Mouse (Mus musculus): Measurements from ENCODE around the gene Stap2. TPM values are rescaled to one million over a fixed set of nuclear protein-coding genes. Genes with fewer than 3 reads are reported as not detected.

Gene Stap2
- polyA plus RNA-seq, 1 experiment = 16.7 TPM

DNA sequence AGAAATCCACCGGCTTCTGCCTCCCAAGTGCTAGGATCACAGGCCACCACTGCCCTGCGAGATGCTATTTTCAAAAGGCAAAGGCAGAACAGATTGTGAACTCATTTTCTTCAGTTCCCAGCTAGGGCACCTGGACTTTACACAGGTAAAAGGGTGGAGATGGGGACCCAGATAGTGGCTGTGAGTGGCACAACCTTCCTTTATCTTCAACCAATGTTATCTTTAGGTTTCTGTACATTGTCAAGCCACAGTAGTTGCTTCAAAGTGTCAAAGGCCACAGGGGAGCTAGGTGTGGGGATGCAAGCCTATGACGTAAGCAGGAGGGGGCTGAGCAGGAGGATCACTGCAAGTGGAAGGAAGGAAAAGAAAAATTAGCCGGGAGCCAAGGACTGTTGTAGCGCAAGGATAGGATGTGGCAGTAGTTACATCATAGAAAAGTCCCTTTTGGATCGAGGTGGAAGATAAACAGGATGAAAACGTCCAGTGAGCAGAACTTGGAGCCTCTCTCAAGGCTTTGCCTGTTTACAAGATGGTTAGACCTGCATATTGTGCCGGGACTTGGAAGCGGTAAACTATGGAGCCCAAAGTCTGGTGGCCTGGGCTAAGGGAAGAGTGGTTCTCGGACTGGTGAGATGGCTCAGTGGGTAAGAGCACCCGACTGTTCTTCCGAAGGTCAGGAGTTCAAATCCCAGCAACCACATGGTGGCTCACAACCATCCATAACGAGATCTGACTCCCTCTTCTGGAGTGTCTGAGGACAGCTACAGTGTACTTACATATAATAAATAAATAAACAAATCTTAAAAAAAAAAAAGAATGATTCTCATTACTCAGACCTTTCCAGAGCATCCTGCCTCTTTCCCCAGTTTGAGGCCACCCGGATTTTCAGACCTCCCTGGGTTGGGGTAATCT, 2.3 kb upstream of the Stap2 start:
- no peaks in the 10 kb centered on the region for H3K27me3 ChIP-seq (ENCODE audit: control insufficient read depth, insufficient read depth, low read length, poor library complexity, severe bottlenecking)
- peak overlapping the region; percentile 58 for H3K4me3 ChIP-seq (ENCODE audit: low read depth, low read length)
- peak overlapping the region; percentile 26; the same call in 1 of the 2 replicates for H3K9ac ChIP-seq (ENCODE audit: low read depth, poor library complexity, severe bottlenecking)
- H3K4me1 ChIP-seq (ENCODE audit: control insufficient read depth, insufficient read depth, low read length) = peaks cover 8% of the 10 kb centered on the region
- peaks cover 14% of the 10 kb centered on the region for H3K36me3 ChIP-seq (ENCODE audit: control insufficient read depth, insufficient read depth, low read length, poor library complexity, severe bottlenecking)
- H3K27ac ChIP-seq (ENCODE audit: insufficient read depth, low read length) = peak overlapping the region; percentile 94
- no peaks in the 10 kb centered on the region for H3K9me3 ChIP-seq (replicated peaks; ENCODE audit: control insufficient read depth, insufficient read depth, low read length, poor library complexity, severe bottlenecking)
- TF ChIP-seq EP300 (IDR thresholded peaks at IDR 0.05; ENCODE audit: insufficient read depth, low read depth, low read length) = no peak

DNA sequence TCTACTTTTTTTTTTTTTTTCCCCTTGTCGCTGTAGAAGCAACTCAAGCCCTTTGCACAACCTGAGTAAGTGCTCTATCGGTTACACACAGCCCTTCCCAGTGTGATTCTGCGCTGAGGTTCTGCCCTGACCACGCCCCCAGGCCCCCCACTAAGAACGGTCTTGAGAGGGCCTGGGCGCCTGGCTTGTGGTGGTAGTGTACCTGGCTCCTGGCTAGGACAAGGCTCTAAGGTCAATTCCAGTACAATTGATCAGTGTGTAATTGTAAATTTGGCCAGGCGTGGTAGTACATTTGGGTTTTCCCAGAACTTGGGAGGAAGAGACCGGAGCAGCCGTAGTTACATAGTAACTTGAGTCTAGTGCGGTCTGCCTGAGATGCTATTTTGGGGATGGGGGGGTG, 1.6 kb upstream of the Stap2 start:
- H3K4me3 ChIP-seq (ENCODE audit: low read depth, low read length) = no peak overlapping the region
- H3K4me1 ChIP-seq (ENCODE audit: control insufficient read depth, insufficient read depth, low read length) = peaks cover 8% of the 10 kb centered on the region
- TF ChIP-seq CTCF (IDR thresholded peaks at IDR 0.05; ENCODE audit: low read depth, low read length) (no peak), POLR2A (IDR thresholded peaks at IDR 0.05; ENCODE audit: insufficient read depth, low read length) (no peak), EP300 (IDR thresholded peaks at IDR 0.05; ENCODE audit: insufficient read depth, low read depth, low read length) (no peak)
- H3K9me3 ChIP-seq (replicated peaks; ENCODE audit: control insufficient read depth, insufficient read depth, low read length, poor library complexity, severe bottlenecking) = no peaks in the 10 kb centered on the region
- 0 out of 2 replicates have a peak overlapping the region, but pooled peaks have one; percentile 26 for H3K9ac ChIP-seq (ENCODE audit: low read depth, poor library complexity, severe bottlenecking)
- peak overlapping the region; percentile 94 for H3K27ac ChIP-seq (ENCODE audit: insufficient read depth, low read length)
- no peaks in the 10 kb centered on the region for H3K27me3 ChIP-seq (ENCODE audit: control insufficient read depth, insufficient read depth, low read length, poor library complexity, severe bottlenecking)
- H3K36me3 ChIP-seq (ENCODE audit: control insufficient read depth, insufficient read depth, low read length, poor library complexity, severe bottlenecking) = peaks cover 7% of the 10 kb centered on the region

DNA sequence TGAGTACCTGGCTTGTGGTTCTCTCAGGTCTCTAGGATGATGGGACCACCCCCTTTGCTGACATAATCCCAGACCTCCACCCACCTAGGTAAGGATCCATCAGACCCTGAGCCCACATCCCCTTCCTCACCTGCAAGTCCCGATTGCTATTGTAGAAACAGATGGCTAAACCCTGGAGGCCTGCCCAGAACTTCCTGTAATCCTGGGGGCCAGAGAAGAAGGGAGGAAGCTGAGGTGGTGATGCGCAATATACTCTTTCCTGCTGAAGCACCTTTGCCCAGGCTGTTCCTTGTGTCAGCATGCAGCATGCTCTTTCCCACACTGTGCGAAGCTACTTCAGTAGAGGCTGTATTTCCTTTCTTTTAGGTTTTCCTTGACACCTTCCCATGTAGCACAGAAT, 2.4 kb downstream of the Stap2 start:
- Histone ChIP-seq H3K4me1 (ENCODE audit: control insufficient read depth, insufficient read depth, low read length) (peaks cover 2% of the 10 kb centered on the region), H3K27me3 (ENCODE audit: control insufficient read depth, insufficient read depth, low read length, poor library complexity, severe bottlenecking) (no peaks in the 10 kb centered on the region), H3K27ac (ENCODE audit: insufficient read depth, low read length) (no peak overlapping the region), H3K4me3 (ENCODE audit: low read depth, low read length) (no peak overlapping the region), H3K36me3 (ENCODE audit: control insufficient read depth, insufficient read depth, low read length, poor library complexity, severe bottlenecking) (no peaks in the 10 kb centered on the region), H3K9me3 (replicated peaks; ENCODE audit: control insufficient read depth, insufficient read depth, low read length, poor library complexity, severe bottlenecking) (no peaks in the 10 kb centered on the region), H3K9ac (ENCODE audit: low read depth, poor library complexity, severe bottlenecking) (no peak overlapping the region)
- TF ChIP-seq CTCF (IDR thresholded peaks at IDR 0.05; ENCODE audit: low read depth, low read length) (no peak), POLR2A (IDR thresholded peaks at IDR 0.05; ENCODE audit: insufficient read depth, low read length) (no peak), EP300 (IDR thresholded peaks at IDR 0.05; ENCODE audit: insufficient read depth, low read depth, low read length) (no peak)

DNA sequence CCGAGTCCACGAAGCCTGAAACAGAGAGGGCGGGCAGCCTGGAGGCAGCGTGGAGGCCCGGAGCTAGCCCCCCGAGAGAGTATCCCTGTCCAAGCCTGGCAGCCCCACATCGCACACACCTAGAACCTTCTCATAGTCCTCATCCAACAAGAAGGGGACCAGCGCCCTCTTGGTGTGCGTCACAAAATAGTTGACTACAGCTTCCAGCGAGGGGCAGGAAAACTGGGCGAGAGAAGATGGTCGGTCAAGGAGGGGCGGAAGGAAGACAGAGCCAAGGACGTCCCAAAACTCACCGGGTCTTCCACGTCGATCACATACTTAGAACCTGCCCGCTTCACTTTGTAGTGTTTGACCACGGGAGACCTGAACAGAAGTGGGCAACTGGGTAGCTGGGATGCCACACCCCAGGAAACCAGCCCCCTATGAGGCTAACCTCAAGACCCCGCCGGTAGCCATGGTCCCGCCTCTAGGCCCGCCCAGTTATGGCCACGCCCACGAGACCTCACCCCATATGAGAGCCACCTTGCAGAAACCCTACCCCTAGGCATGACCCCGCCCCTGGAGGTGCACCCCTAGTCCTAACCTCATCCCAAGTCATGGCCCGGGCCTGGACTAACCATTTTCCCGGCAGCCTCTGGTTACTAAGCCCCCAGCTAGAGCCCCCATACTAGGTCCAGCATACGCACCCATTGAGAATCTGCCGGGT, 5.4 kb downstream of the Stap2 start:
- Histone ChIP-seq H3K27me3 (ENCODE audit: control insufficient read depth, insufficient read depth, low read length, poor library complexity, severe bottlenecking) (no peaks in the 10 kb centered on the region), H3K36me3 (ENCODE audit: control insufficient read depth, insufficient read depth, low read length, poor library complexity, severe bottlenecking) (no peaks in the 10 kb centered on the region), H3K27ac (ENCODE audit: insufficient read depth, low read length) (no peak overlapping the region), H3K9ac (ENCODE audit: low read depth, poor library complexity, severe bottlenecking) (peak overlapping the region; percentile 4), H3K9me3 (replicated peaks; ENCODE audit: control insufficient read depth, insufficient read depth, low read length, poor library complexity, severe bottlenecking) (no peaks in the 10 kb centered on the region), H3K4me1 (ENCODE audit: control insufficient read depth, insufficient read depth, low read length) (no peaks in the 10 kb centered on the region), H3K4me3 (ENCODE audit: low read depth, low read length) (peak overlapping the region; percentile 63)
- TF ChIP-seq POLR2A (IDR thresholded peaks at IDR 0.05; ENCODE audit: insufficient read depth, low read length) (no peak), EP300 (IDR thresholded peaks at IDR 0.05; ENCODE audit: insufficient read depth, low read depth, low read length) (no peak), CTCF (IDR thresholded peaks at IDR 0.05; ENCODE audit: low read depth, low read length) (peak; percentile 45)

DNA sequence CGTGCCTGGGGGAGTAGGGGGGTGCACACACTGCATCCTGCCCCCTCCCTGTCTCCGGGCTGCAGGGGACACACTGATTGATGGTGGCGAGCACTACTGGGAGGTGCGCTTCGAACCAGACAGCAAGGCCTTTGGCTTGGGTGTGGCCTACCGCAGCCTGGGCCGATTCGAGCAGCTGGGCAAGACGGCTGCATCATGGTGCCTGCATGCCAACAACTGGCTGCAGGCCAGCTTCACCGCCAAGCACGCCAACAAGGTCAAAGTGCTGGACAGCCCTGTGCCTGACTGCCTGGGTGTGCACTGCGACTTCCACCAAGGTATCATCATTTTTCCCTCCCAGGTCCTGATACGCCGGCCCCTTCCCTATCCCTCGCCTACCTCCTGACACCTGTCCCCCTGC, 9.4 kb downstream of the Stap2 start:
- H3K4me1 ChIP-seq (ENCODE audit: control insufficient read depth, insufficient read depth, low read length) = no peaks in the 10 kb centered on the region
- H3K9me3 ChIP-seq (replicated peaks; ENCODE audit: control insufficient read depth, insufficient read depth, low read length, poor library complexity, severe bottlenecking) = no peaks in the 10 kb centered on the region
- no peak for TF ChIP-seq POLR2A (IDR thresholded peaks at IDR 0.05; ENCODE audit: insufficient read depth, low read length)
- TF ChIP-seq EP300 (IDR thresholded peaks at IDR 0.05; ENCODE audit: insufficient read depth, low read depth, low read length) = no peak
- TF ChIP-seq CTCF (IDR thresholded peaks at IDR 0.05; ENCODE audit: low read depth, low read length) = no peak
- H3K27me3 ChIP-seq (ENCODE audit: control insufficient read depth, insufficient read depth, low read length, poor library complexity, severe bottlenecking) = no peaks in the 10 kb centered on the region
- no peak overlapping the region for H3K4me3 ChIP-seq (ENCODE audit: low read depth, low read length)
- H3K9ac ChIP-seq (ENCODE audit: low read depth, poor library complexity, severe bottlenecking) = no peak overlapping the region
- H3K27ac ChIP-seq (ENCODE audit: insufficient read depth, low read length) = no peak overlapping the region
- no peaks in the 10 kb centered on the region for H3K36me3 ChIP-seq (ENCODE audit: control insufficient read depth, insufficient read depth, low read length, poor library complexity, severe bottlenecking)

All from ES-Bruce4 (cell line).